Mouse (Mus musculus) ES-E14 (cell line): Measurements from ENCODE around the gene Manba.

Experiments used
- CHD2 ChIP-seq: IDR thresholded peaks from 2 replicates; pipeline ENCODE4 v1.6.1; 2014; ENCODE audit warnings: mild to moderate bottlenecking, low read depth, low read length, inconsistent platforms
- HCFC1 ChIP-seq: IDR thresholded peaks from 2 replicates; pipeline ENCODE4 v1.6.1; 2012; ENCODE audit warnings: low read length, inconsistent platforms, borderline replicate concordance; ENCODE audit not compliant: insufficient read depth
- MAFK ChIP-seq: IDR thresholded peaks from 2 replicates; pipeline ENCODE4 v1.6.1; 2014; ENCODE audit warnings: mild to moderate bottlenecking, low read depth, low read length, inconsistent platforms; ENCODE audit not compliant: insufficient read depth
- ZC3H11A ChIP-seq: IDR thresholded peaks from 2 replicates; pipeline ENCODE4 v1.6.1; 2012; ENCODE audit warnings: low read depth, mild to moderate bottlenecking, inconsistent platforms, low read length, borderline replicate concordance

GRCm38 (mm10) chr3:135518882-135519281 is 33.5 kb downstream of the Manba start:
- no peak for TF ChIP-seq ZC3H11A
- TF ChIP-seq MAFK, result no peak
- TF ChIP-seq CHD2, result no peak
- no peak for TF ChIP-seq HCFC1
